Comparison of ENCODE assay signal across 10 mouse cellular contexts in genomic region chr5:129394416-129394815, GRCm38 (mm10).
"Had no signal": no experiment of that assay in that cellular context is flagged by ENCODE, and none has a peak within 500 bp of the region (broad histone marks: within the 10 kb centered on the region; RNA-seq: fewer than 3 reads in every experiment).

No protein-coding gene starts in this region.

- DNase-seq: kidney, postnatal 25 days; left cerebral cortex, postnatal 4 days; liver, postnatal 0 days; lung, embryonic 14.5 days; right cerebral cortex, postnatal 25 days; thymus, adult 2 months; thymus, postnatal 14 days; thymus, postnatal 4 days had no signal

- ATAC-seq: liver, postnatal 0 days; lung, postnatal 0 days; midbrain, embryonic 15.5 days had no signal
